Mouse (Mus musculus) ES-E14 (cell line): ENCODE results near the gene Egfem1. TPM values are rescaled to one million over a fixed set of nuclear protein-coding genes. Genes with fewer than 3 reads are reported as not detected.

ENCODE experiments used
- DNase-seq: peaks from one replicate; pipeline ENCODE4 v3.0.0-alpha.2; 2013; ENCODE audit warnings: low read depth, low spot score
- H3K27ac ChIP-seq: 2 replicates; pipeline ENCODE4 v1.5.1; 2012; ENCODE audit warnings: low read depth, mild to moderate bottlenecking, low read length, moderate library complexity, mixed read lengths; ENCODE audit not compliant: poor library complexity, insufficient read depth, severe bottlenecking
- H3K36me3 ChIP-seq: 2 replicates; pipeline ENCODE4 v1.6.1; 2012; ENCODE audit warnings: mild to moderate bottlenecking, low read length, moderate library complexity, mixed read lengths; ENCODE audit not compliant: control insufficient read depth, poor library complexity, insufficient read depth, severe bottlenecking
- H3K4me1 ChIP-seq, 2 experiments: fragments of 150-350 bp in 1 of 2; sonication (generic) in 1 of 2; 2 replicates each; pipeline ENCODE4 v1.6.1; 2012; ENCODE audit warnings: low read length in 2 of 2, mild to moderate bottlenecking in 1 of 2, mixed read lengths in 1 of 2; ENCODE audit not compliant: control insufficient read depth in 2 of 2, insufficient read depth in 2 of 2, poor library complexity in 1 of 2
- H3K4me3 ChIP-seq, 2 experiments: fragments of 150-350 bp in 1 of 2; sonication (generic) in 1 of 2; 2 replicates each; pipeline ENCODE4 v1.5.1; 2012; ENCODE audit warnings: low read length in 2 of 2, low read depth in 1 of 2, mild to moderate bottlenecking in 1 of 2, mixed read lengths in 1 of 2; ENCODE audit not compliant: insufficient read depth in 1 of 2, poor library complexity in 1 of 2, severe bottlenecking in 1 of 2
- H3K9ac ChIP-seq: 2 replicates; pipeline ENCODE4 v1.6.1; 2012; ENCODE audit warnings: low read depth, mild to moderate bottlenecking, low read length, mixed read lengths; ENCODE audit not compliant: poor library complexity, insufficient read depth, severe bottlenecking
- H3K9me3 ChIP-seq: fragments of 150-350 bp; sonication (generic); 2 replicates; pipeline ENCODE4 v1.6.1; 2012; ENCODE audit warnings: low read depth, mild to moderate bottlenecking, low read length; ENCODE audit not compliant: control insufficient read depth, insufficient read depth
- CHD2 ChIP-seq: IDR thresholded peaks from 2 replicates; pipeline ENCODE4 v1.6.1; 2014; ENCODE audit warnings: mild to moderate bottlenecking, low read depth, low read length, inconsistent platforms
- HCFC1 ChIP-seq: IDR thresholded peaks from 2 replicates; pipeline ENCODE4 v1.6.1; 2012; ENCODE audit warnings: low read length, inconsistent platforms, borderline replicate concordance; ENCODE audit not compliant: insufficient read depth
- MAFK ChIP-seq: IDR thresholded peaks from 2 replicates; pipeline ENCODE4 v1.6.1; 2014; ENCODE audit warnings: mild to moderate bottlenecking, low read depth, low read length, inconsistent platforms; ENCODE audit not compliant: insufficient read depth
- ZC3H11A ChIP-seq: IDR thresholded peaks from 2 replicates; pipeline ENCODE4 v1.6.1; 2012; ENCODE audit warnings: low read depth, mild to moderate bottlenecking, inconsistent platforms, low read length, borderline replicate concordance
- ZNF384 ChIP-seq: IDR thresholded peaks from 2 replicates; pipeline ENCODE4 v1.6.1; 2012; ENCODE audit warnings: low read depth, low read length, inconsistent platforms
- in situ Hi-C, 2 experiments: fragments of 600-800 bp; cut with MboI; formaldehyde crosslinking; loops; one replicate each; pipeline ENCODE4 v1.15.1; 2025; ENCODE audit warnings: low sequenced_read_pairs in 2 of 2, inconsistent platforms in 1 of 2; ENCODE audit not compliant: unreplicated experiment in 2 of 2
- total RNA-seq: library from RNA; depleted of rRNA; stranded (reverse); fragments of 300-350 nt; gene quantifications from 2 replicates; pipeline ENCODE4 v1.2.3, GENCODE M21; 2012

Gene Egfem1
- total RNA-seq, 1 experiment: 0.18 TPM

DNA sequence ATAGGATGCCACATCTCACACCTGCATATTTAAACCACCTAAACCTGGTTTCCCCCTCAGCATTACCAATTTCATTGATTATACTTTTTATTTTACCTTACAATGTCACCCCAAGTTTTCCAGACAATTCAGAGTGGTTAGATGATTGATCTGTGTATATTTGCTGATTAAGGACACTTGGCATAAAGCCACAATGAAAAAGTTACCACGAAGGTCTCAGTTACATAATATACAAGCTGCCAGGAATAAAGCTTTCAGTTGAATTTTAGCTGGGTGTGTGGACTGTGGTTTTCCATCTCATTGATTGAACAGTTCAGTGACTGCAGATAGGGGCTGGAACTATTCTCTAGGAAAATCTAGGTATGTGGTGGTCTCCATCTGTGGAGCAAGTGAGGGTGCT, 40.7 kb downstream of the Egfem1 start:
- no peak overlapping the region for H3K9ac ChIP-seq
- H3K36me3 ChIP-seq: no peaks in the 10 kb centered on the region
- H3K4me3 ChIP-seq: no peak overlapping the region
- H3K4me1 ChIP-seq: no peaks in the 10 kb centered on the region
- no peak overlapping the region for H3K27ac ChIP-seq
- in situ Hi-C loops: no loop called here
- TF ChIP-seq HCFC1 (no peak), ZC3H11A (no peak), ZNF384 (no peak), MAFK (no peak), CHD2 (no peak)
- DNase-seq: no peak
- no peaks in the 10 kb centered on the region for H3K9me3 ChIP-seq

DNA sequence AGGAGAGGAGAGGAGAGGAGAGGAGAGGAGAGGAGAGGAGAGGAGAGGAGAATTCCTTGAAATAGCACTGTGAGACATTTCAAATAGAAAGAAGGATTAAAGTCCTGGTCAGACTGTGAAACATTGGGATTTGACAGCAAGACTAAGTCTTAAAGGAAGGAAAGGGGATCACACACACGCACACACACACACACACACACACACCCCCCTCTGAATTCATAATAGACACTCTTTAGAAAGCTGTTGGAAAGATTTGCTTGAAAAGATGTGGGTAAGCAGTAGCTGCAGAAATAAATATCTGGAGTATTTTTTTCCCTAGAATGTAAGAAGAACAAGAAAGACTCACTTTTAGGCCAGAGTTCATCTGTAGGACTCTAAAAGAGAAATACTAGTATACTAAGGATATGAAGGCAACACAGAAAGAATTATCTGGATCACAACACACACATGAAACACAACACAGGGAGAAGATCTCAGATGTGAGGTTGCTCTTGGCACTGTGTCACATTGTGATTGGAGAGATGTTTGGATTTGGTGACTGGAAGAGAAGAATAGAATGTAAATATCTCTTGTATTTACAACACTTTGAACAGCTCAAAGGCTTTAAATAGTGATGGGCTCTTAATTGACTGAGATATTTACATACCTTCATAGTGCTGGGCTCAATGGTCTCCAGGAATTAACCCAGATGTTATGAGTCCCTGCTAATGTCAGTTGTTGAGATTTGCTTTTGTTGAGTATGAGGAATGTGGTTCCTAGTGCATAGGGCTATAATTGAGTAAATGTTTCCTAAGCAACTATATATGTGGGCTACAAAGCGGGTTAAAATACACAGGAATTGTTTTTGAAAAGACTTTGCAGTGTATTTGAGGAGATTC, 50.5 kb downstream of the Egfem1 start:
- DNase-seq: no peak
- no peak for TF ChIP-seq CHD2
- TF ChIP-seq ZC3H11A: no peak
- TF ChIP-seq ZNF384: no peak
- TF ChIP-seq HCFC1: no peak
- TF ChIP-seq MAFK: no peak

DNA sequence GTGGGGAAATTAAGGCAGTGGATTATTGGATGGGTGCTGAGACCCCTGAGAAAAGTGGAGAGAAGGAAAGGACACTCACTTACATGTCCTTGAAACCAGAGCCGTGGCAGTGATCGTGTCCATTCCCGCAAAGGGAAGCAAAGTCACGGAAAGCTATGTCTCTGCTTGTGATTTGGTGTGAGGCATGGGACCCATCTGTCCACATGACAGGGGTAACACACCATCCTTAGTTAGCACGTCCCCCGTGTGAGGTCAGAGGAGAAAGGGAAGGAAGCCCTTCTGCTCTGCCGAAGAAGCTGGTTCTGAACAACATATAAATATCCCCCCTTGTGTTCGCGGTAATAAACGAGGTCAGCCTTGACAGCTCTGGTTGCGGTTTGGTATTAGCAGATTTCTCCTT, 52.7 kb downstream of the Egfem1 start:
- no peak for TF ChIP-seq HCFC1
- no peak for TF ChIP-seq ZC3H11A
- no peak for TF ChIP-seq CHD2
- no peak for TF ChIP-seq ZNF384
- no peak for TF ChIP-seq MAFK
- Histone ChIP-seq H3K9me3 (no peaks in the 10 kb centered on the region), H3K9ac (no peak overlapping the region), H3K27ac (no peak overlapping the region), H3K36me3 (no peaks in the 10 kb centered on the region), H3K4me3 (no peak overlapping the region), H3K4me1 (peaks cover 3 to 19% of the 10 kb centered on the region in 2 experiments)
- no peak for DNase-seq
- in situ Hi-C loops: no loop called here

More for the DNA sequence above, 50.5 kb downstream of the Egfem1 start:
- Histone ChIP-seq H3K27ac (no peak overlapping the region), H3K9me3 (no peaks in the 10 kb centered on the region), H3K36me3 (no peaks in the 10 kb centered on the region), H3K4me3 (no peak overlapping the region), H3K4me1 (peaks cover 3 to 16% of the 10 kb centered on the region in 2 experiments), H3K9ac (no peak overlapping the region)
- in situ Hi-C loops: no loop called here

DNA sequence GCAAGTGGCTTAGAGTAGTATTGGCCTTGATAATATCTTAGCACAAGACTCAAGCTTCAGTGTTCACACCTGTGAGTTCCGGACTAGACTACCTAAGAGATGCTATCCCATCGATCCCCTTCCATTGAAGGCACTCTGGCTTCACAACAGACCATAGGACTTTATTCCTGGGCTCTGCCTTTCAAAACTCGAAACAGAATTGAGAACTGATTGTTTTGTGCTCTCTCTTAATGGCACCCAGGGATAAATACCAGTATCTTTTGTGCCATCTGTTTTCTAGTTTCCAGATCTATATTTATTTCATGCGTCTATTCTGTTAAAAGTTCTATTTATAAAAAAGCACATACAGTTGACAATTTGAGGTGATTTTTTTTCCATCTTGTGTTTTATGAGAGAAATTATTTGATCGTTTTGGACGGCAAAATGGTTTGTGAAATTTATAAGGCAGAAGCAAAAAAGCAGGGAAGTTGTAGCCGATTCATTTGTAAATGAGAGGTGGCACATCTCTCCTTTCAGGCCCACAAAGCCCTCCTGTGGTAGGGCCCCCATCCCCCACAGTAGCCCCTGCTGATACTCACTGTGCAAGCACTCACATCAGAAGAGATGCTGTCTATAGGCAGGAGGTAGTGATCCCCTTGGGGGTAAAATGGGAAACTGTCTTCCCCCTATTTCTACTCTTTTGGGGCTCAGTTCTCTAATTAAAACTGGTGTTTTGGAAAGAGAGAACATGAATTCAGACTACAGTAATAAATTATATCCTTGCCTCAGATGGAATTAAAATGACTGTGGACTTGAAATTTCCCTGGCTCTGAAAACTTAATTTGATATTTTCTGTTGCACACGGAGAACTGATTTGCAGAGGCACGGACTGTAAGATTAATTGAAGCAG, 53.6 kb downstream of the Egfem1 start:
- TF ChIP-seq HCFC1: no peak
- no peak for TF ChIP-seq MAFK
- TF ChIP-seq ZNF384: no peak
- H3K36me3 ChIP-seq: no peaks in the 10 kb centered on the region
- in situ Hi-C loops: no loop called here
- H3K4me1 ChIP-seq: peaks cover 3 to 19% of the 10 kb centered on the region in 2 experiments
- H3K9ac ChIP-seq: no peak overlapping the region
- H3K4me3 ChIP-seq: no peak overlapping the region
- no peak overlapping the region for H3K27ac ChIP-seq
- peak; percentile 21 for DNase-seq
- no peaks in the 10 kb centered on the region for H3K9me3 ChIP-seq
